Mouse (Mus musculus) MEL (cell line): ENCODE data around the gene Tmem184b. TPM values are rescaled to one million over a fixed set of nuclear protein-coding genes. Genes with fewer than 3 reads are reported as not detected.

Experiments
- DNase-seq: peaks from one replicate; pipeline ENCODE4 v3.0.0; 2011; ENCODE audit warnings: low read depth, low spot score
- H3K27ac ChIP-seq: 2 replicates; pipeline ENCODE4 v1.5.1; 2012; ENCODE audit warnings: low read depth, mild to moderate bottlenecking, control low read depth, low read length, moderate library complexity; ENCODE audit not compliant: control insufficient read depth
- H3K27me3 ChIP-seq, 2 experiments: fragments of 150-350 bp in 1 of 2; sonication (generic) in 1 of 2; 2 replicates each; pipeline ENCODE4 v1.6.1; 2012; ENCODE audit warnings: low read length in 2 of 2, mild to moderate bottlenecking in 2 of 2, improper control_type of control experiment in 1 of 2, moderate library complexity in 1 of 2; ENCODE audit not compliant: insufficient read depth in 2 of 2, control insufficient read depth in 1 of 2
- H3K36me3 ChIP-seq, 2 experiments: 2 replicates each; pipeline ENCODE4 v1.6.1; 2012 to 2014; ENCODE audit warnings: low read length in 2 of 2, improper control_type of control experiment in 1 of 2, inconsistent platforms in 1 of 2, mild to moderate bottlenecking in 1 of 2; ENCODE audit not compliant: insufficient read depth in 2 of 2, control insufficient read depth in 1 of 2
- H3K4me1 ChIP-seq, 2 experiments: fragments of 150-350 bp in 1 of 2; sonication (generic) in 1 of 2; 2 replicates each; pipeline ENCODE4 v1.6.1; 2012; ENCODE audit warnings: low read length in 2 of 2, improper control_type of control experiment in 1 of 2, mild to moderate bottlenecking in 1 of 2; ENCODE audit not compliant: insufficient read depth in 2 of 2, control insufficient read depth in 1 of 2
- H3K4me3 ChIP-seq, 2 experiments: fragments of 150-350 bp in 1 of 2; sonication (generic) in 1 of 2; 2 replicates each; pipeline ENCODE4 v1.5.1; 2012; ENCODE audit warnings: low read depth in 2 of 2, low read length in 2 of 2, mild to moderate bottlenecking in 2 of 2, moderate library complexity in 2 of 2, control low read depth in 1 of 2, improper control_type of control experiment in 1 of 2; ENCODE audit not compliant: control insufficient read depth in 1 of 2, insufficient read depth in 1 of 2
- H3K79me2 ChIP-seq: 2 replicates; pipeline ENCODE4 v1.6.1; 2012; ENCODE audit warnings: mild to moderate bottlenecking, low read length, moderate library complexity; ENCODE audit not compliant: control insufficient read depth, poor library complexity, insufficient read depth
- H3K9ac ChIP-seq: 2 replicates; pipeline ENCODE4 v1.6.1; 2012; ENCODE audit warnings: low read depth, mild to moderate bottlenecking, control low read depth, low read length, moderate library complexity; ENCODE audit not compliant: control insufficient read depth, poor library complexity, severe bottlenecking
- H3K9me3 ChIP-seq: fragments of 150-350 bp; sonication (generic); replicated peaks from 2 replicates; pipeline ENCODE4 v1.6.1; 2012; ENCODE audit warnings: mild to moderate bottlenecking, low read length, improper control_type of control experiment, moderate library complexity; ENCODE audit not compliant: insufficient read depth
- BHLHE40 ChIP-seq: IDR thresholded peaks from 2 replicates; pipeline ENCODE4 v1.6.1; 2012; ENCODE audit warnings: low read depth, mild to moderate bottlenecking, inconsistent platforms, low read length, improper control_type of control experiment, borderline replicate concordance
- CHD1 ChIP-seq: IDR thresholded peaks from 2 replicates; pipeline ENCODE4 v1.6.1; 2012; ENCODE audit warnings: low read depth, mild to moderate bottlenecking, inconsistent platforms, low read length, improper control_type of control experiment
- CHD2 ChIP-seq: IDR thresholded peaks from 2 replicates; pipeline ENCODE4 v1.6.1; 2011; ENCODE audit warnings: low read length, improper control_type of control experiment
- CTCF ChIP-seq, 3 experiments: IDR thresholded peaks in 2 of 3; conservative IDR thresholded peaks in 1 of 3; 2 replicates each; pipeline ENCODE4 v1.5.1; 2011 to 2012; ENCODE audit warnings: low read length in 3 of 3, low read depth in 2 of 3, mild to moderate bottlenecking in 2 of 3, improper control_type of control experiment in 1 of 3, inconsistent platforms in 1 of 3, mixed read lengths in 1 of 3, moderate library complexity in 1 of 3; ENCODE audit not compliant: control insufficient read depth in 1 of 3, insufficient read depth in 1 of 3, poor library complexity in 1 of 3, severe bottlenecking in 1 of 3
- EP300 ChIP-seq, 2 experiments: IDR thresholded peaks; 2 replicates each; pipeline ENCODE4 v1.6.1; 2011; ENCODE audit warnings: improper control_type of control experiment in 2 of 2, low read length in 2 of 2, low read depth in 1 of 2, mild to moderate bottlenecking in 1 of 2
- GABPA ChIP-seq: IDR thresholded peaks from 2 replicates; pipeline ENCODE4 v1.6.1; 2012; ENCODE audit warnings: low read depth, mild to moderate bottlenecking, inconsistent platforms, low read length, improper control_type of control experiment, moderate library complexity
- GATA1 ChIP-seq: IDR thresholded peaks from 2 replicates; pipeline ENCODE4 v1.6.1; 2011; ENCODE audit warnings: low read depth, low read length, improper control_type of control experiment
- MAX ChIP-seq: IDR thresholded peaks from 2 replicates; pipeline ENCODE4 v1.6.1; 2011; ENCODE audit warnings: low read length, improper control_type of control experiment
- MXI1 ChIP-seq: IDR thresholded peaks from 2 replicates; pipeline ENCODE4 v1.6.1; 2011; ENCODE audit warnings: mild to moderate bottlenecking, low read depth, low read length, improper control_type of control experiment
- MYB ChIP-seq: IDR thresholded peaks from 2 replicates; pipeline ENCODE4 v1.6.1; 2011; ENCODE audit warnings: mild to moderate bottlenecking, low read depth, low read length, improper control_type of control experiment
- MYC ChIP-seq: IDR thresholded peaks from 2 replicates; pipeline ENCODE4 v1.6.1; 2011; ENCODE audit warnings: low read depth, mild to moderate bottlenecking, low read length, improper control_type of control experiment, moderate library complexity
- SIN3A ChIP-seq: IDR thresholded peaks from 2 replicates; pipeline ENCODE4 v1.6.1; 2012; ENCODE audit warnings: low read length, improper control_type of control experiment, inconsistent platforms
- TBP ChIP-seq: IDR thresholded peaks from 2 replicates; pipeline ENCODE4 v1.8.0; 2011; ENCODE audit warnings: low read depth, low read length, improper control_type of control experiment
- TCF12 ChIP-seq: IDR thresholded peaks from 2 replicates; pipeline ENCODE4 v1.6.1; 2014; ENCODE audit warnings: low read depth, mild to moderate bottlenecking, inconsistent platforms, low read length, improper control_type of control experiment, moderate library complexity
- ZC3H11A ChIP-seq: IDR thresholded peaks from 2 replicates; pipeline ENCODE4 v1.6.1; 2012; ENCODE audit warnings: low read depth, mild to moderate bottlenecking, inconsistent platforms, low read length, improper control_type of control experiment
- ZMIZ1 ChIP-seq: IDR thresholded peaks from 2 replicates; pipeline ENCODE4 v1.6.1; 2012; ENCODE audit warnings: low read depth, mild to moderate bottlenecking, inconsistent platforms, low read length, improper control_type of control experiment, moderate library complexity
- ZNF384 ChIP-seq: IDR thresholded peaks from 2 replicates; pipeline ENCODE4 v1.6.1; 2012; ENCODE audit warnings: low read depth, mild to moderate bottlenecking, inconsistent platforms, low read length, improper control_type of control experiment
- polyA plus RNA-seq, 2 experiments: library from polyadenylated mRNA; stranded (reverse) in 1 of 2; unstranded in 1 of 2; fragments of >175 nt in 1 of 2; fragments of >200 nt in 1 of 2; gene quantifications; 2 replicates each; pipeline versions ENCODE4 v1.2.1 to v1.2.4; 2012; ENCODE audit warnings: low replicate concordance in 2 of 2, low read depth in 1 of 2; ENCODE audit not compliant: insufficient read length in 2 of 2, insufficient read depth in 1 of 2, missing spikeins in 1 of 2
- total RNA-seq: library from RNA; depleted of rRNA; stranded (reverse); fragments of 300-350 nt; gene quantifications from 2 replicates; pipeline ENCODE4 v1.2.3, GENCODE M21; 2012

Gene Tmem184b
- total and polyA plus RNA-seq, 3 experiments: 7.5 to 28.4 TPM; not detected in 1

DNA sequence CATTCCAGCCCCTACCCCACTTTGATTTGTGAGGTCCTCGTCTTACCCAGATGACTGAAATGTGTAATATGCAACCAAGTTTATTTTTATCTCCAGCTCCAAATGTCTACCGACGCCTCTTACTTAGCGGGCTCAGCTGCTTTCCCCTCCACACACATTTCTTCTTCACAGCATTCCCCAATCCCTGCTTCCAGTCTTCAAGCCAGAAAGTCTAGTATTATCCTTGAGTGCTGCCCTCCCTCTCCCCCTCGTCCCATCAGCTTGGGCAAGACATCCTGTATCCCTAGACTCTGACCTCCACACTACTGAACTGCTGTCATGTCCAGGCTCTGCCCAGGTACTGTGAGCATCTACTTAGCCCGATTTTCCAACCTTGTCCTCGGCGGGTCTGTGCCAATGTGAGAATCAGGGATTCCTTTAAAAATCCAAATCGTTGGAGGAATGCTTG lies 418 bp upstream of the Tmem184b start:
- H3K79me2 ChIP-seq: peaks cover 9% of the 10 kb centered on the region
- no peak for DNase-seq
- H3K27ac ChIP-seq: no peak overlapping the region; the same call in 1 of the 2 replicates
- peak overlapping the region; percentile 88 to 91 for H3K4me3 ChIP-seq
- H3K9ac ChIP-seq: peak overlapping the region; percentile 66
- no peaks in the 10 kb centered on the region for H3K9me3 ChIP-seq
- peaks cover 0 to 7% of the 10 kb centered on the region in 2 experiments; a peak in 1 of 4 replicates for H3K36me3 ChIP-seq
- no peaks in the 10 kb centered on the region for H3K27me3 ChIP-seq
- 0 out of 2 replicates have a peak, but pooled peaks have one; percentile 7 for TF ChIP-seq MYC
- TF ChIP-seq CTCF (IDR thresholded peaks at IDR 0.05 in 2 of 3, conservative IDR thresholded peaks at IDR 0.05 in 1 of 3; ENCODE audit: control insufficient read depth in 1 of 3, insufficient read depth in 1 of 3, low read depth in 2 of 3, low read length in 3 of 3, poor library complexity in 1 of 3, severe bottlenecking in 1 of 3): no peak
- TF ChIP-seq EP300 (IDR thresholded peaks at IDR 0.05; ENCODE audit: low read depth in 1 of 2, low read length in 2 of 2): no peak
- no peak for TF ChIP-seq GATA1
- H3K4me1 ChIP-seq: peaks cover 0 to 32% of the 10 kb centered on the region in 2 experiments

DNA sequence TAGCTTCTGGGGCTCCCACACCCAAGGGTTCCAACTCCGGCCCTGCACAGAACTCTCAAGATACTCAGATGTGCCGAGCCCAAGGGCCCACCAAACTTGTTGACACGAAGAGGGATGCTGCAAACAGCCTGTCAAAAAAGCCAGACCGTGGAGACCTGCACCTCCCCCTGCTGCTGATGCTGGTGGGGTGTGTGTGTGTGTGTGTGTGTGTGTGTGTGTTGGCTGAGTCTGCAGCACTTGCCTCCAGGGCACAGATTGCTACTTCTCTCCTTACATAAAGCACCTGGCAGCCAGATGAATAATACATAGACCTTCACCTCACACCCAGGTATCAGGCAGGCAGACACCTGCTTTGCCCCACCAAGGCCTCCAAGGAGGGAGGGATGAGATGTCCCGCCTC lies 1.2 kb downstream of the Tmem184b start:
- Histone ChIP-seq H3K9me3 (no peaks in the 10 kb centered on the region), H3K9ac (peak overlapping the region; percentile 83; the same call in 1 of the 2 replicates), H3K4me3 (peak overlapping the region; percentile 88 to 91), H3K79me2 (peaks cover 9% of the 10 kb centered on the region), H3K4me1 (peaks cover 0 to 24% of the 10 kb centered on the region in 2 experiments), H3K27me3 (no peaks in the 10 kb centered on the region), H3K27ac (no peak overlapping the region), H3K36me3 (peaks cover 0 to 5% of the 10 kb centered on the region in 2 experiments; a peak in 1 of 4 replicates)
- TF ChIP-seq MAX (no peak), TCF12 (no peak), CHD1 (no peak), CHD2 (no peak), ZC3H11A (no peak)
- DNase-seq: no peak

DNA sequence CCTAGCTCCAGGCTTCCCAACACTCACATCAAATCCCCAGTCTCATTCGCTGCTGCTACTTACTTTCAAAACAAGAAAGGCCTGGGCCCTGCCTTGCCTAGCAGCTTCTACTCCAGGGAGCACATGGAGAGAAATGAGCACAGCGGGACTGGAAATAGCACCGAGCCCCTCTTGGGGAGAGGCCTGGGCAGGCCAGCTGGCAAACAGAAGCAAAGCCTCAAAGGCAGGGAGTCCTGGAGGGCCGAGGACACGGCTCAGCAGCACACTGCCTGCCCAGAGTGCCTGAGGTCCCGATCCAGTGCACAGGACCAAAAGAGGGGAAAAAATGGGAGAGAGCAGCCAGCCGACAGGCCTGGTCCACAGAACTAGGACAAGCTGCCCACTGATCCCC lies 2.4 kb downstream of the Tmem184b start:
- no peaks in the 10 kb centered on the region for H3K9me3 ChIP-seq
- no peak overlapping the region for H3K4me3 ChIP-seq
- no peak overlapping the region for H3K9ac ChIP-seq
- TF ChIP-seq MYB: no peak
- TF ChIP-seq ZMIZ1: no peak
- no peak for TF ChIP-seq MXI1
- TF ChIP-seq TBP: no peak
- no peak for TF ChIP-seq SIN3A
- no peak for TF ChIP-seq GATA1
- TF ChIP-seq GABPA: no peak
- TF ChIP-seq TCF12: no peak
- TF ChIP-seq BHLHE40: no peak
- TF ChIP-seq ZNF384: no peak
- H3K27ac ChIP-seq: no peak overlapping the region
- peaks cover 0 to 20% of the 10 kb centered on the region in 2 experiments for H3K4me1 ChIP-seq
- H3K36me3 ChIP-seq: peaks cover 0 to 5% of the 10 kb centered on the region in 2 experiments; a peak in 1 of 4 replicates
- H3K79me2 ChIP-seq: peaks cover 9% of the 10 kb centered on the region
- DNase-seq: no peak
- no peaks in the 10 kb centered on the region for H3K27me3 ChIP-seq
